Mouse (Mus musculus) liver, adult 2 months (tissue): ENCODE data around the gene Brk1.

Experiments used
- CTCF ChIP-seq: fragments of 200-500 bp; IDR thresholded peaks from 2 replicates; pipeline ENCODE4 v1.5.1; 2011; ENCODE audit warnings: low read depth, low read length, control low read depth
- POLR2A ChIP-seq: fragments of 200-500 bp; IDR thresholded peaks from 2 replicates; pipeline ENCODE4 v1.6.1; 2011; ENCODE audit warnings: low read length, control low read depth; ENCODE audit not compliant: insufficient read depth; ENCODE audit errors: extremely low read depth

GRCm38 (mm10) chr6:113600543-113601139, 3.9 kb upstream of the Brk1 start, which contains the start of gene Fancd2os:
- TF ChIP-seq POLR2A, result no peak
- no peak for TF ChIP-seq CTCF
